Mouse (Mus musculus) lung, adult 2 months (tissue): ENCODE data around the gene Vmn1r148.
"Not testable (repeated sequence)": the region's sequence is repeated elsewhere in the genome, so short reads cannot be mapped to it uniquely, and the experiment has no call there.

ENCODE experiments used
- CTCF ChIP-seq: fragments of 200-500 bp; IDR thresholded peaks from 2 replicates; pipeline ENCODE4 v1.5.1; 2011; ENCODE audit warnings: mild to moderate bottlenecking, low read length, control low read depth; ENCODE audit not compliant: insufficient read depth
- POLR2A ChIP-seq: fragments of 200-500 bp; IDR thresholded peaks from 2 replicates; pipeline ENCODE4 v1.6.1; 2011; ENCODE audit warnings: low read depth, mild to moderate bottlenecking, control low read depth, low read length, borderline replicate concordance; ENCODE audit errors: extremely low read depth

- TF ChIP-seq POLR2A, CTCF: not testable (repeated sequence)
Measured at GRCm38 (mm10) chr7:22370939-22371338, 42.4 kb upstream of the Vmn1r148 start, which contains the start of gene Gm8660.
